Mouse (Mus musculus) 3134 (cell line): ENCODE measurements around the gene Slit2.
A peak's percentile ranks its signal among the peaks of the same experiment; 100 is the strongest.

Experiments
- DNase-seq: peaks from one replicate; pipeline ENCODE4 v3.0.0-alpha.2; 2011; ENCODE audit warnings: low spot score; ENCODE audit not compliant: insufficient read length; ENCODE audit errors: extremely low read depth

Gene Slit2

DNA sequence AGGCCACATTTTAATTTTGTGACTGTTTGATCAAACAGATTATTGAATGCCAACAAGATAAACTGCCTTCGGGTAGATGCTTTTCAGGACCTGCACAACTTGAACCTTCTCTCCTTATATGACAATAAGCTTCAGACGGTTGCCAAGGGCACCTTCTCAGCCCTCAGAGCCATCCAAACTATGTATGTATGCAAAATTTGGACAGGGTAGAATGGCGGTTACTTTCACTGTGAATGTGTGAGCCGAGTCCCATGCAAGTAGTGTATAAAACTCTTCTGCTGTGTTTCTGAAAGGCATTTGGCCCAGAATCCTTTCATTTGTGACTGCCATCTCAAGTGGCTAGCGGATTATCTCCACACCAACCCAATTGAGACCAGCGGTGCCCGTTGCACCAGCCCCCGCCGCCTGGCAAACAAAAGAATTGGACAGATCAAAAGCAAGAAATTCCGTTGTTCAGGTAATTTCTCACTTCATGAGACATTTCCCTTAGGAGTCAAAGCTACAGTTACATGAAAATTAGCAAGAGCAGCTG, 236.8 kb downstream of the Slit2 start:
- no peak for DNase-seq

DNA sequence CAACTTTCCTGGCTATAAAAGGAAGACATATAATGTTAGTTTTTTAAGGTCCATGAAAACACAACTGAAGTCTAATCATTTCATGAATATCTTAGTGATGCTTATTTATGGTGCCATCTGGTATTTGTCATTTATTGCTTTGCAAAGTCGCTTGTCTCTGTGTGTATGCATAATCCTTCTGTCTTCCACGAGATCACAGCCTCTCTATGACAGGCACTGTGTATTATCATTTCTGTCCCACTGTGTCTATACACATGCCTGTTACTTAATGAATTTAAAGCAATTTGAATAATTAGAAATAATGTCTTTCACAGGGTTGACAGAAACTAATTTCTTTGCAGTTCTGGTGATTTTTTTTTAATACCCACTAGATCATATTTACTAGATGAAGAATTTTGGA, 242.6 kb downstream of the Slit2 start:
- DNase-seq, result no peak

DNA sequence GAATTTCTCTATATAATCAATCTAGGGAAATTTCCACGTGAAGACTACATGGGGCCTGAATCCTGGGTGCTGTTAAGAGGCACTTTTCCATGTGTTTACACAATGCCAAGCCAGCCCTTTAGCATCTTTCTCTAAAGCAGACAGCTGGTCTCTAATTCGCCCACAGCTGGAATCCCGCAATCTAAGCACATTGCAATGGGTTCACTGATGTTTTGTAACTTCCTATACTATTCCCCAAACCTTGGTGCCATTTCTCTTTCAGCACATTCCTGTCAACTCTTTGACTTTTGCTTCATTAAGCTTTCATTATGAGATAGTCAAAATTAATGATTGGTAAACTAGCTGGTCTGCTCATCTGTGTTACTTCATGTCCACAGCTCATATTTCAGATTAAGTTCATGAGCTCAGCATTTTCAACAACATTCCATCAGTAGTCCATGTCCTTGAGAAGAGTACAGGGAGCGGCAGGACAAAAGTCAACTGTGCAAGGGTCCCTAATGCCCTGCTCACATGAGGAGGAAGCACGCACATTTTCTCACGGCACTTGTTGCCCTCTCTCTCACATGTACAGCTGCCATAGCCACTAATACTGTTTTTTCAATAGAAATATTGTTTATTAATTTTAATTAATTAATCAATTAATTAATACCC, 247.6 kb downstream of the Slit2 start:
- DNase-seq, result no peak

DNA sequence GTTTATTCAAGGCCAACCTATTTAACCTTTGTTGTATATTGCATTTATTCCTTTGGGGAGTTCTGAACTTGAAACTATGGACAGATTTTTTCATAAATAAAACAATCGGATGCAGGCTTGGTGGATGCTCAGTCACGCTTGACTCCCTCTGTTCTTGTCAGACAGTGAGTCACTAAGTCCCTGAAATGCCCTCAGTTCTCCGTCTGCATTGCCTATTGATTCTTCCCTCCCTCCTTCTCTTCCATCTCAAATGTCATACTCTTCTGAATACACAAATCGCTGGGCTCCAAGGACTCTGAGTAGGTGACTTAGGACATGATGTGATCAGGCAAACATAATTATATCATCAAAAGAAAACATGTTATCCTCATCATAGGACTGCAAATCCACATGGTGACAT, 251.8 kb downstream of the Slit2 start:
- DNase-seq, result no peak

DNA sequence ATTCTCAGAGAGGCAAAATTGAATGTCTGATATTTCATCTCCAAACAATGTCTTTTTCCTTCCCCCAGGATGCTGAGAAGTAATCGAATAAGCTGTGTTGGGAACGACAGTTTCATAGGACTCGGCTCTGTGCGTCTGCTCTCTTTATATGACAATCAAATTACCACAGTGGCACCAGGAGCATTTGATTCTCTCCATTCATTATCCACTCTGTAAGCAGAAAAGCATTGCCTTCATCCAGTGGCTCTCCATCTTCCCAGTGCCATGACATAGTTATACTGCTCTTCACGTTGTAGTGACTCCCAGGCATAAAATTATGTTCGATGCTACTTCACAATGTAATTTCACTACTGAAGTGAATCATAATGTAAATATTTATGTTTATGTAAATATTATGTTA, 252.3 kb downstream of the Slit2 start:
- no peak for DNase-seq

DNA sequence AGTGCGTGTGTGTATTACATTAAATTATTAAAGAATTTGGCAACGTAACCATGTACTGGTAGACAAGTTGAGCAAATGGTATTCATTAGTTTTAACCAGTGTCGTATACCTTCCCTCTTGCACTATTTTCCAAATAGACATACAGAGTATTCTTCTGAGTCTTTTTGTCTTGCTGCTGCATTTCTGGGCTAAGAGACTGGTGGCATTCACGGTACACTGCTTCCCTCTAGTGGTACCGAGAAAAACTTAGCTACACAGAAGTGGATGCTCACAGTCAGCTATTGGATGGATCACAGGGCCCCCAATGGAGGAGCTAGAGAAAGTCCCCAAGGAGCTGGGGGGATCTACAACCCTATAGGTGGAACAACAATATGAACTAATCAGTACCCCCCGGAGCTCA, 257.8 kb downstream of the Slit2 start:
- peak; percentile 3 for DNase-seq

DNA sequence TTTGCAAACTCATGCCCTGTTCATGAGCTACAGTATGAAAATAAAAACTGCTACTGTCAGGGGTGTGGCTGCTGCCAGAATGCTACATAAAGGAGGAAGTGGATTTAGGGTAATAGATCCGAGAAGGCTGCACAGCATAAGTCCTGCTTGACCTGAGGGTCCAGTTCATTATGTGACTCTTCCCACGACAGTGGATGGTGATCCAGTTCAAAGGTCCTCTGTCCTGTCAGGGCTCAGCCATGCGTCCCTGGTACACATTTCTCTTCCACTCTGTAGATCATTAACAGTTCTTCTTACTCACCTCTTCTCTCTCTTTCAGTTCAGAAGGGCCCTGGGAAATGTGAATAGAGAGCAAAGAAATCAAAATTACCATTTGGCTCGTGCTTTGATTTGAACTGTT, 265.4 kb downstream of the Slit2 start:
- DNase-seq, result no peak

DNA sequence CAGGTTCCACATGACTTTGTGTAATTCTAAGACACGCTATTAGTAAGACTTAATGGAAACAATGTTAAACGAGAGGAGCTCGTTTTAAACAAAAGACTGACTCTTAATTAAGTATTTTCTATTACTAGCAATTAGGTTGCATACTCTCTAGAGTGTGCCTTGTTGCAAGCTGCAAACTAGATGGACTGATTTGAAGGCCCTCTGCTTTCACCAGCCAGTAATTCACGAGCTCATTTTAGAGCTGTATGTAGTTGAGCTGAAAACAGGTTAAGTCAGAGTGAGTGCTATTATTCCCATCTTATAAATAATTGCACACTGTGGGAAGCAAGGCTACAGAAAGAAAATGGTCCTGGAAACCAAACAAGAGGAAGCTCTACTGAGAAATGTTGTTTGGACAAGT, 294.6 kb downstream of the Slit2 start:
- no peak for DNase-seq

DNA sequence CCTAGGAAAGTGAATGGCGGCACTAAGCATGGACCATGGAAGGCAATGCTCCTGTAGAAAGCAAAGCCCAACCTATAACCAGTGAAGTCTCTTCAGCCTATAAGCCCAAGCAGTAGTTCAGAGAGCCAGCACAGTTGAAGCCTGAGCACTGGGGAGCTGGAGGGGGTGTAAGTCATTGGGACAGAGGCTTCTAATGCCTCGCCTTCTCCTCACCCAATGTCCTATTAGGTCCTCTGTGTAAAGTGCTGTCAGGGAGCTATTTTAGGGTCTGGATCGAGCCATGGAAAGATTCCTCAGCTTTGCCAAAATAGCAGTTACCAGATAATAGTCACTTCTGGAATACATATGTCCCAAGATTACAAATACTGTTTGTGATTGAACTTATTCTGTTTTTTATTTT, 318.2 kb downstream of the Slit2 start:
- no peak for DNase-seq

DNA sequence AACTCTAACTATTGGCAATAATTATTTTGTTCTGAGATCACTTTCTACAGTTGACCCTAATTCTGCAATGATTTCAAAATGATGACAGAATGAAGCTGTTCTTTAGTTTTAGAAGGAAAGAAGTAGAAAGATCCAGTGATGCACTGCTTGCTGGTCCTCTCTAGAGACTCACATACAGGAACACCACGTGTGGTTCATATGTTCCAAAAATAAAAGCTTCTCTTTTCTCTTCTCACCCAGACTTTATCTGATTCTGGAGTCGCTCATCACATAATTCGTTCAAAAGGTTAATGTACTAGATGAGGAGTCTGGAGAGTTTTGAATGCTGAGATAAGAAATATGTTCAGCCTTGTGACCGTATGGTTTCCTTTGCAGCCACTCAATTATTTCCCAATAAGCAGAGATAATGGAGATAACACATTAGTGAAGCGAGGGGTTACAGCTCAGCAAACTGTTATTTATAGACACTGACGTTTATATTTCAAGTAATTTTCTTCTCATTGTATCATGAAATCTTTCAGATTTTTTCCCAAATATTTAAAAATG, 332.2 kb downstream of the Slit2 start:
- DNase-seq, result no peak

DNA sequence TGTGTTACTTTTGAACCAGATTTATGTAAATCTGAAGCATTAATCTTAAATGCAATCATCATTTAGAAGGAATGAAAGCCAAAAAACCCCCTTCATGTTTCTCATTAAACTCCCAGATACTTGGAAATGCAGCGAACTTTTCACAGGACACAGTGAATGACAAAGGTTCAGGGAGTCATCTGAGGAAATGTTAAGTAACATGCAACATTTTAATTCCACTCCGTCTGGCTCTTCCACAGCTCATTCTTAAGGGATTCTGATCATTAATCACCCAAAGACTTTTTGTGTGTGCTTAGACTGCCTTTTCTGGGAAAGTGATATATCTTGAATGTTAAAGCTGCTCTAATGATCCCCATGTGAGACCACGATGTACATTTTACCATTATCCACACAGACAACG, 337.7 kb downstream of the Slit2 start:
- no peak for DNase-seq

DNA sequence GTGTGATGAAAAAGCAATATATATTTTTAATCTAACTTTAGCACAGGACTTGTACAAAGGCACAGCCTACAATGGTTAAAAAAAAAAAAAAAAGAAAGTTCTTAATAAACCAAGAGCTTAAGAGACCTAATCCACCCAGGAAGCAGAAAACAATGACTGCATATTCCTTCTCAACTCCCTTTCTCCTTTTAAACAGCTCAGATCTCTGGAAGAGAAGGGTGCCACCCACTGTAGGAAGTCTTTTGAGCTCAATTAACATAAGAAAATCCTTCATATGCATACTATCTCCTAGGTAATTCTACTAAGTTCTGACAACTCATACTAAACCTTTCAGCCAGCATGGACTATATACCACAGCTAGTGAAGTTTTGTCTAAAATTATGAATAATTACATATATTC, 343.3 kb downstream of the Slit2 start:
- DNase-seq, result no peak

DNA sequence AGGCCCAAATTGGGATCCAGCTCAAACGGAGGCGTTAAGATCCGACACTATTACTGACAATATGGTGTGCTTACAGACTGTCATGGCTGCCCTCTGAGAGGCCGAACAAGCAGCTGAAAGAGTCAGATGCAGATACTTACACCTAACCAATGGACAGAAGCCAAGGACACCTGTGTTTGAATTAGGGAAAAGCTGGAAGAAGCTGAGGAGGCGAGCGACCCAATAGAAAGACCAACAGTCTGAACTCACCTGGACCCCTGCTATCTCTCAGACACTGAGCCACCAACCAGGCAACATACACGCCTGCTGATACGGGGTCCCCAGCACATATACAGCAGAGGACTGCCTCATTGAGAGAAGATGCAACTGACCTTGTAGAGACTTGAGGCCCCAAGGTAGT, 344.7 kb downstream of the Slit2 start, which contains the start of gene 5730480H06Rik:
Gene 5730480H06Rik, plus strand, starts transcription at position 301 of the 400 bp plus-strand sequence.
- DNase-seq, result no peak

DNA sequence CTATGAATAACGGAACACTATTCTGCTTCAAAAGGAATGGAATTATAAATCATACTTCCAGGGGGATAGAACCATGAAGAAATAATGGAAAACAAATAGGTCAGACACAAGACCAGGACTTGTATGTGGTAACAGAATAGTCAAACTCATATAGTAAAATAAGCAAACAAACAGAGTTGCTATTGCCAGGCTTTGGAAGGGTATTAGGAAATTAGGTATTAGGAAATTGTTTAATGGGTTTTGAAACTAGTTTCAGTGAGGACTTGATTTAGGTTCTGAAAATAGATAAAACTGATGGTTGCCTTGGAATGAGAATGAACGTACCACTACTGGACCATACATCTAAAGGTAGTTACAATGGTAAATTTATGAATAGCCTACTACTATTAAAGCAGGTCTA, 346.8 kb downstream of the Slit2 start:
- no peak for DNase-seq

DNA sequence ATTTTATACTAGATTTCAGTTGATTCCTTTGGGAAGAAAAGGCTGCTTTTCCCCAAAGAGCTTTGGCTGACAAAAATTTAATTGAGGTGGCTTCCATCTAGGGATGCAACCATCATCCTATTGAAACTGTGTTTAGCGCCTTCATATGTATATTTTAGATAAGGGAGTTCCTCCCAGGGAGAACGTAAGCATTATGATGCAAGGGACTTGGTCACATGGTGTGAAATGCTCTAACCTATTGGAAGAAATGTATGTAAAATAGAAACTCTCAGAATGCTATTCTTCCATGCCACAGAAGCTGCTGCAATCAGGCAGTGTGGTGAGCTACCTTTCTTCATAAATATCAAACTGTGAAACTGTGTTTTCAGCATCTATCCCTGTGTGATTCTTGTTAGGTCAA, 347.9 kb downstream of the Slit2 start:
- DNase-seq, result no peak

DNA sequence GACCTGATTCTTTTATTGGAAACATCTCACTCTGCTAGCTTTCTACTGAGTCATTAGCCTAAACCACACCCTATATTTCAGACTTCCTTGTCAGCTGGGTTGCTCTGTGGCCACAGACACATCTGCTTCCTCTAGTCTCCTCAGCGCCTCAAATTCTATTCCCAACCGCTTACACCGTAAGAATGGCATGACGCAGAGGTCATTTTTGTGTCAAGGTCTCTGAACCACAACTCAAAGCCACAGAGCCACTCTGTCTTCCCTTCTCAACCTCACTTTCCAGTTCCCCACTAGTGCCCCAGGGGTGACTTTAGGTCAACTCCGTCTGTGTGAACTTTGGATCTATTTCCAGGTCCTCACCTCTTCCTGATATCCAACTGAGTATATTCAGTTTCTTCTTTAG, 348.5 kb downstream of the Slit2 start:
- DNase-seq, result no peak

DNA sequence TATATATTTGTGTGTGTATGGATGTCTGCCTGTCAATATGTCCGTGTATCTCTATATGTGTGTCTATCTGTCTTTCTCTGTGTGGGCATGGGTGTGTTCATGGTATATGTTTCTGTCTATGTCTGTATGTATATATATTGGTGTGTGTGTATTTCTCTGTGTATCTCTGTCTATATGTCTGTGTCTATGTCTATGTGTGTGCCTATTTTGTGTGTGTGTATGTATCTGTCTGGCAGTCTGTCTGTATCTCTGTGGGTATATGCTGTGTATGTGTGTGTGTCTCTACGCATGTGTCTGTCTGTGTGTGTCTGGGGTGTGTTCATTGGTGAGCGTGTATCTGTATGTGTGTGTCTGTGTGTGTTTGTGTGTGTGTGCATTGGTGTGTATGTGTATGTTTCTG, 350.5 kb downstream of the Slit2 start:
- DNase-seq, result no peak

DNA sequence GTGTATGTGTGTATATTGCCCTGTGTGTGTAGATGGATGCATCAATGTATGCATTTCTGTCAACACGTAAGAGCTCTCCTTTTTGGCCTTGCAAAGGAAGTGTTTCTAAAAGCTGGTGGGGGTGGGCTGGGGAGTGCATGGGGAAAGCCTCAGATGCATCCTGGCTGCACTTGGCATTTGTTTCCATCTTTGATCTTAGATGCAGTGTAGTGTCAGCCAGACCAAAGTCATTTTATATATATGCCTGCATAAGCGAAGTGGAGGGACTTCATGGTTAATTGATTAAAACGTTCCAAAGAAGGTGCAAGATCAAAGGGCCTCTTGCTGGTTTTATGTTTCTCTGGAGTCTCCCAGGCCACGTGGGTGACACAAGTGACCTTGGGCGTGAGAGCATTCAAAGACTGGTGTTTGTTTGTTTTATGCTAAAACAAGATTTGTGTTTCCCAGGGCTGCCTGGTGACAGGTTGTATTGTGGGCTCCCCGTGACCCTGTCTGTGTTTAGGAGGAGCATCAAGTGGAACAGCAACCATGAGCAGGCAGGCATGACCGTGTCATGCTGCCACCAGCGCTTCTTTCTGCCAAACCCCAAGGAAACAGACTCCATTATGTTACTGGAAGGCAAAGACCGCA, 351.1 kb downstream of the Slit2 start:
- DNase-seq, result no peak

DNA sequence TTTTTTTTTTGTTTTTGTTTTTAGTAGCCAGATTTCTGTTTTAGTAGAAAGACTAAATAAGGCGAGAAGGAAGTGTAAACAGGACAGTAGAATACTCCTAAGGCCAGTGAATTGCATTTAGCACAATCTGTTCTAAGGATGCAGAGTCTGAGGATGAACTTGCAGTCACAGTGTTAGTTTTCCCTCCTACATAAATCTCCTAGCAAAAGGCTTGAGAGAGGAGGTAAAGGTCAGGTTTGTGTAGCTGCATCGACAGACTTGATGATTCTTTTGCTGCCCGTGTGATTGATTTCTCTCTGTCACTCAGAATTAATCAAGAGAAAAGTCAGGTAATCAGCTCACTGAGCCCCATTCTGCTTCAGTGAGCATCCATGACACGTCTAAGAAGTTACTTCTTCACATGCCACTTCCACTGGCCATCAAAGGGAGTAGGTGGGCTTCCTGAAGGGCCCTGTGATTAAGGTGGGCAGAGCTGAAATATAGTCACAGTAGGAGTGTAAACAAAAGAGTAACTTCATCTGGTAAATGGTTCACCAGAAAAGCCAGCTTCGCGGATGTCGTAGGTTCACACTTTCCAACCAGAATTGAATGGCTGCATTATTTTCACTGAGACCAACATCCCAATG, 358.0 kb downstream of the Slit2 start:
- no peak for DNase-seq

DNA sequence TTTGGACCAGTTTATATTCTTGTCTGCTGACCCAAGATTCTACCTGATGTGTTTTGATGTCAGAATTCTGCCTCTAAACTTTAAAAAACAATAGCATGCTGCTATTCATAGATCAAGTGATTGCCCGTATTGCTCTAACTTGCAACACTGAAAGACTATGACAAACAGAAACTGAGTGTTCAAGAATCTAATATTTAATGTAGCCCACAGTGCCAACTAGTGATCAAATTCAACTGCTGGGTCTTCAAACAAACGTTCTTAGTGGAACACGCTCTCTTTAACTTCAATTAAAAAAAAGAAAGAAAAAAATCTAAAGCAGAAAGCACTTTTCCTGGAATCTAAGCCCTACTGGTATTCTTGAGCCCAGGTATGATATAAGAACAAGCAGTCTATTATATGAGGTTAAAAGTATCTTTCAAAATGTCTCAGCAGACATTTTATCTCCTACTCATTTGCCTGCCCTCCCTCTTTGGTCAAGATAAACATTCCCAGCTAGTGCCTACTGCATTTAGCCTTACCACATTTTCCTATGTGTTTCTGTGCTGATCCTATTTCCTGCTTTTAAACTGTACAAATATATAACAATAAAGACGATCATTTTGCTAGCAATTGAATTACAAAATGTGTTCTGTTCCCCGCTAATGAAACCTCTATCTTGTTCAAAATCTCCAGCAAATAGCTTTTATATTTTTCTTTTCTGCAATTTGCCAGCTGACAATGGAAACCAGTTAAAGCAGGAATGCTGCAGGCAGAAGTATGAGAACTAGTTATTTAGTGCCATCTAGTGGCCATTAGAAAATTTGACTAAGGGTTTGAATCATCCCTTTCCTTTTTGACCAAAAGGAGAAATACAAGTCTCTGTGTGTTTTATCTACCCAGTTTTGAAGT, 362.4 kb downstream of the Slit2 start:
- no peak for DNase-seq
